Mouse (Mus musculus) cerebellum, adult 2 months (tissue): Measurements from ENCODE around the gene Usp48.

Experiments used
- CTCF ChIP-seq: fragments of 200-500 bp; IDR thresholded peaks from 2 replicates; pipeline ENCODE4 v1.5.1; 2011; ENCODE audit warnings: low read depth, mild to moderate bottlenecking, control low read depth, low read length, moderate library complexity, borderline replicate concordance; ENCODE audit not compliant: insufficient read depth
- POLR2A ChIP-seq: fragments of 200-500 bp; IDR thresholded peaks from 2 replicates; pipeline ENCODE4 v1.6.1; 2011; ENCODE audit warnings: low read length, control low read depth, borderline replicate concordance; ENCODE audit not compliant: insufficient read depth

DNA sequence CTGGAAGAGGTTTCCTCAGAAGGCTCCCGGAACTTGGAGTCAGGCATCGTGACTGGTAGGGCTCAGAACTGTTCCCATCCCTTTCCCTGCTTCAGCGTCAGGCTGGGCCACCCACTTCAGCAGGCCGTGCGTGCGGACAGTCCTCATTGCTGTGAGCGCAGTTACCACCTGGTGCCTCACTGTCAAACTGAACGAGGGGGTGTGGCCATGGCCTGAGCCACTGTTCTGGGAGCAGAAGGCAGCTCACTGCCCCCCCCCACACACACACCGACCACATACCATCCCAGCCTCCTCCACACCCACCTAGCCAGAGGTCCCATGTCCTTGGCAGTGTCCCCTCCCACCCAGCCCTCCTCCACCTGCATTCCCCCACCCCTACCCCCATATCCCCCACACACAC is 23.7 kb upstream of the Usp48 start:
- TF ChIP-seq CTCF (no peak), POLR2A (no peak)
